ENCODE assay signal across 17 mouse cellular contexts in genomic region chr3:37890202-37890601, GRCm38 (mm10).
"Had no signal": no experiment of that assay in that cellular context is flagged by ENCODE, and none has a peak within 500 bp of the region (broad histone marks: within the 10 kb centered on the region; RNA-seq: fewer than 3 reads in every experiment).

No protein-coding gene starts in this region.

- H3K4me2 ChIP-seq: liver, embryonic 12.5 days; lung, embryonic 15.5 days; neural tube, embryonic 12.5 days; stomach, embryonic 15.5 days had no signal

- ATAC-seq: liver, embryonic 12.5 days; lung, postnatal 0 days; midbrain, embryonic 16.5 days had no signal

- H3K27ac ChIP-seq: liver, embryonic 12.5 days; liver, embryonic 14.5 days; lung, embryonic 15.5 days; macrophage; neural tube, embryonic 12.5 days; stomach, embryonic 15.5 days; stomach, postnatal 0 days had no signal

- H3K4me1 ChIP-seq: neural tube, embryonic 12.5 days had no signal

- DNase-seq: lung, adult 2 months; lung, postnatal 14 days; lung, postnatal 36 days; right cerebral cortex, postnatal 14 days; thymus, adult 2 months; thymus, postnatal 25 days; thymus, postnatal 4 days had no signal

- H3K27me3 ChIP-seq: liver, embryonic 12.5 days; lung, embryonic 15.5 days; stomach, embryonic 15.5 days had no signal

- H3K36me3 ChIP-seq: liver, embryonic 12.5 days; lung, embryonic 15.5 days; neural tube, embryonic 12.5 days; stomach, embryonic 15.5 days had no signal

- H3K4me3 ChIP-seq: liver, embryonic 12.5 days; lung, embryonic 15.5 days; megakaryocyte, embryonic 14.5 days; neural tube, embryonic 12.5 days; stomach, embryonic 15.5 days had no signal

- H3K9me3 ChIP-seq: liver, embryonic 12.5 days; neural tube, embryonic 12.5 days; stomach, embryonic 15.5 days had no signal

- H3K9ac ChIP-seq: liver, embryonic 12.5 days; liver, embryonic 14.5 days; lung, embryonic 15.5 days; neural tube, embryonic 12.5 days; stomach, embryonic 15.5 days had no signal
